Mouse (Mus musculus): Measurements from ENCODE around the gene Spryd3. TPM values are rescaled to one million over a fixed set of nuclear protein-coding genes. Genes with fewer than 3 reads are reported as not detected.
"Not testable (repeated sequence)": the region's sequence is repeated elsewhere in the genome, so short reads cannot be mapped to it uniquely, and the experiment has no call there.

Spryd3 gene
- 10 to 100 TPM; 14.2 to 14.8 TPM for total RNA-seq (2021)
- long read RNA-seq, experiment 1, transcript Spryd3-203 (11 exons, 2,456 nt) = major isoform, 20 of 21 reads
- long read RNA-seq, experiment 1, partial matches to known transcripts = 1 of 21 reads
- long read RNA-seq, experiment 1, other reads (novel, unspliced or antisense) = 0 of 21 reads
- long read RNA-seq, experiment 2, transcript Spryd3-203 (11 exons, 2,456 nt) = major isoform, 12 of 14 reads
- long read RNA-seq, experiment 2, partial matches to known transcripts = 2 of 14 reads
- long read RNA-seq, experiment 2, other reads (novel, unspliced or antisense) = 0 of 14 reads

- peak; percentile 94 for DNase-seq
Observed at GRCm38 (mm10) chr15:102136129-102136758, at the start of gene Spryd3. Gene Spryd3 (minus strand): TSS chr15:102136234.

GRCm38 (mm10) chr15:102183076-102183475, 47.0 kb upstream of the Spryd3 start:
- no peak for DNase-seq

- no peak for DNase-seq
Observed at GRCm38 (mm10) chr15:102179924-102180323, 43.9 kb upstream of the Spryd3 start.

GRCm38 (mm10) chr15:102179106-102179505, 43.1 kb upstream of the Spryd3 start:
- DNase-seq = no peak

- peak; percentile 80 for DNase-seq
Observed at GRCm38 (mm10) chr15:102178279-102178678, 42.2 kb upstream of the Spryd3 start.

GRCm38 (mm10) chr15:102177417-102177816, 41.4 kb upstream of the Spryd3 start:
- DNase-seq = no peak

- no peak for DNase-seq
Observed at GRCm38 (mm10) chr15:102176571-102177316, 40.7 kb upstream of the Spryd3 start.

- no peak for DNase-seq
Observed at GRCm38 (mm10) chr15:102175736-102176319, 39.8 kb upstream of the Spryd3 start.

- no peak for DNase-seq
Observed at GRCm38 (mm10) chr15:102173581-102173980, 37.5 kb upstream of the Spryd3 start.

- no peak for DNase-seq
Observed at GRCm38 (mm10) chr15:102169064-102169463, 33.0 kb upstream of the Spryd3 start.

GRCm38 (mm10) chr15:102167620-102168021, 31.6 kb upstream of the Spryd3 start:
- no peak for DNase-seq

GRCm38 (mm10) chr15:102165468-102166100, 29.6 kb upstream of the Spryd3 start:
- no peak for DNase-seq

GRCm38 (mm10) chr15:102163900-102164693, 28.1 kb upstream of the Spryd3 start:
- no peak for DNase-seq

GRCm38 (mm10) chr15:102160415-102161060, 24.5 kb upstream of the Spryd3 start:
- no peak for DNase-seq

- DNase-seq = no peak
Observed at GRCm38 (mm10) chr15:102156836-102157235, 20.8 kb upstream of the Spryd3 start.

GRCm38 (mm10) chr15:102155006-102155405, 19.0 kb upstream of the Spryd3 start:
- not testable (repeated sequence) for DNase-seq

- no peak for DNase-seq
Observed at GRCm38 (mm10) chr15:102152646-102153045, 16.6 kb upstream of the Spryd3 start.

GRCm38 (mm10) chr15:102150301-102151135, 14.5 kb upstream of the Spryd3 start, which contains the start of gene Soat2:
Gene Soat2 (plus strand): TSS chr15:102150526.
- DNase-seq = no peak

- no peak for DNase-seq
Observed at GRCm38 (mm10) chr15:102149561-102149960, 13.5 kb upstream of the Spryd3 start.

All from gastrocnemius, postnatal 10 days (tissue).